Mouse (Mus musculus) midbrain, embryonic 16.5 days (tissue): Measurements from ENCODE around the gene Arhgap31. TPM values are rescaled to one million over a fixed set of nuclear protein-coding genes. Genes with fewer than 3 reads are reported as not detected.
A peak's percentile ranks its signal among the peaks of the same experiment; 100 is the strongest.

Experiments
- ATAC-seq: fragments of 200-750 bp; cut with Nextera tagmentation; 2 replicates; pipeline ENCODE4 v1.8.0; 2017; ENCODE audit warnings: moderate TSS enrichment
- H3K27ac ChIP-seq: fragments of 300-500 bp; sonication (generic); 2 replicates; pipeline ENCODE4 v1.5.1; 2014; ENCODE audit warnings: mild to moderate bottlenecking, low read length, mixed read lengths
- H3K27me3 ChIP-seq: fragments of 300-500 bp; sonication (generic); 2 replicates; pipeline ENCODE4 v1.6.1; 2014; ENCODE audit warnings: low read depth, low read length, mixed read lengths; ENCODE audit not compliant: control insufficient read depth, insufficient read depth
- H3K36me3 ChIP-seq: fragments of 300-500 bp; sonication (generic); 2 replicates; pipeline ENCODE4 v1.6.1; 2014; ENCODE audit warnings: mild to moderate bottlenecking, low read length, moderate library complexity, mixed read lengths; ENCODE audit not compliant: control insufficient read depth, insufficient read depth
- H3K4me1 ChIP-seq: fragments of 300-500 bp; sonication (generic); 2 replicates; pipeline ENCODE4 v1.6.1; 2014; ENCODE audit warnings: mild to moderate bottlenecking, low read length, mixed read lengths; ENCODE audit not compliant: control insufficient read depth, insufficient read depth
- H3K4me2 ChIP-seq: fragments of 300-500 bp; sonication (generic); 2 replicates; pipeline ENCODE4 v1.6.1; 2014; ENCODE audit warnings: mild to moderate bottlenecking, low read length, mixed read lengths
- H3K4me3 ChIP-seq: fragments of 300-500 bp; sonication (generic); 2 replicates; pipeline ENCODE4 v1.5.1; 2014; ENCODE audit warnings: low read depth, mild to moderate bottlenecking, low read length, moderate library complexity, mixed read lengths
- H3K9ac ChIP-seq: fragments of 300-500 bp; sonication (generic); 2 replicates; pipeline ENCODE4 v1.6.1; 2014; ENCODE audit warnings: low read depth, low read length, mixed read lengths
- H3K9me3 ChIP-seq: fragments of 300-500 bp; sonication (generic); replicated peaks from 2 replicates; pipeline ENCODE4 v1.6.1; 2014; ENCODE audit warnings: mild to moderate bottlenecking, low read length, mixed read lengths; ENCODE audit not compliant: control insufficient read depth, poor library complexity, severe bottlenecking
- WGBS: fragments of 180-500 bp; shearing (Covaris S2); extraction: QIAGEN DNeasy Blood & Tissue Kit; methylation state at CpG from one replicate; pipeline ENCODE4 v1.1.7; 2014; 5-methylcytosine and 5-hydroxymethylcytosine counted together
- polyA plus RNA-seq: library from polyadenylated mRNA; unstranded; fragments of >200 nt; fragmentation: Nextera tagmentation; extraction: Ambion mirVana; gene quantifications from 2 replicates; pipeline ENCODE4 v1.2.1, GENCODE M21; 2015

Gene Arhgap31
- polyA plus RNA-seq, result 3.7 and 4.1 TPM in 2 replicates

DNA sequence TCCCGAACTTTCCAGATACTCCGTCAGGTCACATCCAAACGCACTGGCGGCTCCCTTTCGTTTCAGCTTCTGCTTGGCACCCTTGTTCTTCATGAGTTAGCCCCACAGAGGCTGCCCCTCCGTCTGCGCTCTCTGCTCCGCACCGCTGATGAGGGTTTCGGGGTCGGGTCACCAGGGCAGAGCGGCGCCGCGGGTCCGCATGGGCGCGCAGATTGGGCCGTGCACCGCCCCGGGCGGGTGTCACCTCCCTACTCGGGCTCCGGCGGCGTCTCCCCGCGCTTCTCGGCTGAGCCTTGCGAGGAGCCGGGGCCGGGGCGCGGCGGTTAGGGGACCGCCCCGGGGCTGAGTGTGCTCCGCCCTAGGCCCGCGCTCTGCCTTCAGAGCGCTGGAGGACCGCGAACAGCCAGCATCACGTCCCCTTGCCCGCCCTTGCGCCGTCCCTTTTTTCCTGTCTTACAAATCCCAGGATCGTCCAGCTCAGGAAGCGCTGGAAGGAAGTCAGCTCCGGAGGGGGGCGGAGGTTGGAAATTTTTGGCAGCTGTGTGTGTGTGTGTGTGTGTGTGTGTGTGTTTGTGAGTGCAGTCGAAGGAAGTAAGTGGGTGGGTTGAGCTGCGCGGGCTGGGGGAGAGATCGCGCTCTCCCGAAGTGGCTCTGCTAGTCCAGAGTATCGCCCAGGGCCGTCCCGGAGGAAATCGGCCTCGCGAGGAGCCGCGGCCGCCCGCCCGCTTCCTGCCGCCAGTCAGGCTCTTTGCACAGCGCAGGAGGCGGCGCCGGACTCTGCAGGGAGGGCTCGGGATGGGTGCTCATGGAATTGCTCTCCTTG lies at the start of gene Arhgap31:
Gene Arhgap31, minus strand, starts transcription at position 694 of the 823 bp plus-strand sequence.
- peak within 1 kb of the TSS; percentile 54 for H3K4me3 ChIP-seq
- H3K4me1 ChIP-seq, result peaks cover 5% of the 10 kb centered on the region; the same call in 1 of the 2 replicates
- no peaks in the 10 kb centered on the region for H3K9me3 ChIP-seq
- H3K36me3 ChIP-seq, result no peaks in the 10 kb centered on the region
- under 1% methylated on average over 73 of the region's 74 CpGs for WGBS
- no peaks in the 10 kb centered on the region for H3K27me3 ChIP-seq
- peak within 1 kb of the TSS; percentile 63 for H3K9ac ChIP-seq
- H3K4me2 ChIP-seq, result peak within 1 kb of the TSS; percentile 91
- ATAC-seq, result peak; percentile 92
- H3K27ac ChIP-seq, result peak within 1 kb of the TSS; percentile 54

DNA sequence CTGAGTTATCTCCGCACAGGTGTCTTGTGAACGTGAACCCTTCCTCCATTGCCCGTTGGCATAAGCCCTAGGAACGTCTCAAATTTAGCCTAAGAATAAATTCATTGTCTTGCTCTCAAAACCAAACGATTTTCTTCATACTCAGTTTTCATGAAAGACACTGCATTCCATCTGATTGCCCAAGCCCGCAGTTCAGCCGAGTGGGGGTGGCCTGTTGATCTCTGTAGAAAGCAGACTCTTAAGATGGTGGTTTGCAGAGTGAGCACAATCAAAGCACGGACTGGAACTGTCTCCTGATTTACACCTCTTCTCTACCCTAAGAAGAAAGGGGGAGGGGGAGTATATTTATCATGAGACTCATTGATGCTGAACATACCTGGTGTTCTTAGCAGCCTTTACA lies 49.3 kb upstream of the Arhgap31 start:
- no peak overlapping the region for H3K27ac ChIP-seq
- WGBS, result 85% methylated on average over 8 of the region's 8 CpGs

DNA sequence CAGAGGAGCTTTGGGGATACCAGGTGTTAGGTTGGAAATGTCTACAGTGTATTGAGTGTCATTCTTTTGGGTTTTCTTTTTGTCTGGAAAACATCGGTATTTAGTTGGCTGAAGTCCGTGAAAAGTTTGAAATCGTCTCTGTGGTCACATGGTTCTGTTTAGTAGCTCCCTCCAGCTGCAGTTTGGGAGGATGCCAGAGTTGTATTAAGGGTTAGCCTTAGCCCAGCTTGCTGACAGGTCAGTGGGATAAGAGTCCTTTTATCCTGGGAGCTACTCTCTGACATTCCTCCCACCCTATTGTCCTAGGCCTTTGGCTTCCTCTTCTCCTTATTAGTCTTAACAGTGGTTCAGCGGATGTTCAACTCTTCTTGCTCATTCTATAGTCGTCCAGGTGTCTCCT lies 48.9 kb upstream of the Arhgap31 start:
- no peak overlapping the region for H3K4me3 ChIP-seq
- no peaks in the 10 kb centered on the region for H3K27me3 ChIP-seq
- no peak overlapping the region for H3K9ac ChIP-seq
- whole genome bisulfite sequencing, result 94% methylated on average over 5 of the region's 5 CpGs
- peaks cover 15% of the 10 kb centered on the region for H3K36me3 ChIP-seq
- no peak overlapping the region for H3K4me2 ChIP-seq
- no peak for ATAC-seq
- no peak overlapping the region for H3K27ac ChIP-seq
- H3K9me3 ChIP-seq, result no peaks in the 10 kb centered on the region
- no peaks in the 10 kb centered on the region for H3K4me1 ChIP-seq

More for the DNA sequence above, 49.3 kb upstream of the Arhgap31 start:
- no peaks in the 10 kb centered on the region for H3K9me3 ChIP-seq
- H3K36me3 ChIP-seq, result peaks cover 16% of the 10 kb centered on the region
- H3K27me3 ChIP-seq, result no peaks in the 10 kb centered on the region
- H3K4me2 ChIP-seq, result no peak overlapping the region
- no peak overlapping the region for H3K9ac ChIP-seq
- ATAC-seq, result no peak
- no peak overlapping the region for H3K4me3 ChIP-seq
- H3K4me1 ChIP-seq, result no peaks in the 10 kb centered on the region

GRCm38 (mm10) chr16:38760834-38761375 lies 47.8 kb upstream of the Arhgap31 start:
- H3K36me3 ChIP-seq, result peaks cover 15% of the 10 kb centered on the region
- H3K4me2 ChIP-seq, result no peak overlapping the region
- no peak overlapping the region for H3K9ac ChIP-seq
- no peak overlapping the region for H3K4me3 ChIP-seq
- no peak overlapping the region for H3K27ac ChIP-seq
- 86% methylated on average over 6 of the region's 6 CpGs for WGBS
- no peaks in the 10 kb centered on the region for H3K4me1 ChIP-seq
- no peak for ATAC-seq
- no peaks in the 10 kb centered on the region for H3K9me3 ChIP-seq
- no peaks in the 10 kb centered on the region for H3K27me3 ChIP-seq

- H3K9me3 ChIP-seq, result no peaks in the 10 kb centered on the region
- ATAC-seq, result no peak
- WGBS, result 97% methylated on average over 5 of the region's 5 CpGs
- H3K4me1 ChIP-seq, result no peaks in the 10 kb centered on the region
- H3K27me3 ChIP-seq, result no peaks in the 10 kb centered on the region
- peaks cover 15% of the 10 kb centered on the region for H3K36me3 ChIP-seq
- no peak overlapping the region for H3K9ac ChIP-seq
- H3K4me3 ChIP-seq, result no peak overlapping the region
- no peak overlapping the region for H3K4me2 ChIP-seq
- no peak overlapping the region for H3K27ac ChIP-seq
These were observed 47.2 kb upstream of the Arhgap31 start for GRCm38 (mm10) chr16:38760239-38760638.

- no peaks in the 10 kb centered on the region for H3K9me3 ChIP-seq
- no peaks in the 10 kb centered on the region for H3K27me3 ChIP-seq
- peaks cover 19% of the 10 kb centered on the region for H3K36me3 ChIP-seq
- H3K4me3 ChIP-seq, result no peak overlapping the region
- WGBS, result 85% methylated on average over 12 of the region's 12 CpGs
- H3K4me2 ChIP-seq, result no peak overlapping the region
- no peaks in the 10 kb centered on the region for H3K4me1 ChIP-seq
- no peak for ATAC-seq
- no peak overlapping the region for H3K27ac ChIP-seq
- H3K9ac ChIP-seq, result no peak overlapping the region
These were observed 45.2 kb upstream of the Arhgap31 start for GRCm38 (mm10) chr16:38758104-38758861.

- Histone ChIP-seq H3K9ac (no peak overlapping the region), H3K27me3 (no peaks in the 10 kb centered on the region), H3K4me2 (no peak overlapping the region), H3K27ac (no peak overlapping the region), H3K36me3 (peaks cover 19% of the 10 kb centered on the region), H3K4me3 (no peak overlapping the region), H3K4me1 (no peaks in the 10 kb centered on the region), H3K9me3 (no peaks in the 10 kb centered on the region)
- no peak for ATAC-seq
- WGBS, result 94% methylated on average over 19 of the region's 19 CpGs
These were observed 44.6 kb upstream of the Arhgap31 start for GRCm38 (mm10) chr16:38757626-38758025.

- H3K9ac ChIP-seq, result no peak overlapping the region
- H3K27ac ChIP-seq, result no peak overlapping the region
- H3K4me3 ChIP-seq, result no peak overlapping the region
- H3K36me3 ChIP-seq, result peaks cover 19% of the 10 kb centered on the region
- H3K4me2 ChIP-seq, result no peak overlapping the region
- 84% methylated on average over 4 of the region's 4 CpGs for WGBS
- H3K27me3 ChIP-seq, result no peaks in the 10 kb centered on the region
- no peaks in the 10 kb centered on the region for H3K9me3 ChIP-seq
- H3K4me1 ChIP-seq, result no peaks in the 10 kb centered on the region
- ATAC-seq, result no peak
These were observed 43.5 kb upstream of the Arhgap31 start for GRCm38 (mm10) chr16:38756572-38756971.

GRCm38 (mm10) chr16:38756177-38756503 lies 43.1 kb upstream of the Arhgap31 start:
- Histone ChIP-seq H3K9me3 (no peaks in the 10 kb centered on the region), H3K4me2 (no peak overlapping the region), H3K36me3 (peaks cover 19% of the 10 kb centered on the region), H3K9ac (no peak overlapping the region), H3K4me3 (no peak overlapping the region), H3K27ac (no peak overlapping the region), H3K27me3 (no peaks in the 10 kb centered on the region), H3K4me1 (no peaks in the 10 kb centered on the region)
- ATAC-seq, result no peak
- WGBS, result 42% methylated on average over 5 of the region's 5 CpGs
